Mouse (Mus musculus): Measurements from ENCODE around the gene Gm9945.

The Gm9945 gene

DNA sequence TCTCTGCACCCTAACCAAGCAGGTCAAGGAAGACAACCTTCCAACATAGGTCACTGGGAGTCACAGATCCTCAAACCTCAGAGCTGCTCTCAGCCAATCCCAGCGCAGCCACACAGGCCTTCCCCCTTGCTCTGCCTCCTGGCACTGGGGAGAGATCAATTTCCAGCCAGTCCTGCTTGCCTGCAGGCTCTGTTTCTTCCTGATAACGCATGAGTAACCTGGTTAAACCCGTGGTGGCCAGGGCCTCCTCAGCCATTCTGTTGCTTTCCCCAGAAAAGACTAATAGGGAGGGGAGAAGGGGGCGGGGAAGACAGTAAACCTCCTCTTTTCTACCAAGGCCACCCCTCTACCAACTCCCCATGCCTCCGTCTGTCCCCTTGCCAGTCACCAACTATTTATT lies 18.2 kb upstream of the Gm9945 start:
- DNase-seq (ENCODE audit: low read depth, low spot score) = no peak

DNA sequence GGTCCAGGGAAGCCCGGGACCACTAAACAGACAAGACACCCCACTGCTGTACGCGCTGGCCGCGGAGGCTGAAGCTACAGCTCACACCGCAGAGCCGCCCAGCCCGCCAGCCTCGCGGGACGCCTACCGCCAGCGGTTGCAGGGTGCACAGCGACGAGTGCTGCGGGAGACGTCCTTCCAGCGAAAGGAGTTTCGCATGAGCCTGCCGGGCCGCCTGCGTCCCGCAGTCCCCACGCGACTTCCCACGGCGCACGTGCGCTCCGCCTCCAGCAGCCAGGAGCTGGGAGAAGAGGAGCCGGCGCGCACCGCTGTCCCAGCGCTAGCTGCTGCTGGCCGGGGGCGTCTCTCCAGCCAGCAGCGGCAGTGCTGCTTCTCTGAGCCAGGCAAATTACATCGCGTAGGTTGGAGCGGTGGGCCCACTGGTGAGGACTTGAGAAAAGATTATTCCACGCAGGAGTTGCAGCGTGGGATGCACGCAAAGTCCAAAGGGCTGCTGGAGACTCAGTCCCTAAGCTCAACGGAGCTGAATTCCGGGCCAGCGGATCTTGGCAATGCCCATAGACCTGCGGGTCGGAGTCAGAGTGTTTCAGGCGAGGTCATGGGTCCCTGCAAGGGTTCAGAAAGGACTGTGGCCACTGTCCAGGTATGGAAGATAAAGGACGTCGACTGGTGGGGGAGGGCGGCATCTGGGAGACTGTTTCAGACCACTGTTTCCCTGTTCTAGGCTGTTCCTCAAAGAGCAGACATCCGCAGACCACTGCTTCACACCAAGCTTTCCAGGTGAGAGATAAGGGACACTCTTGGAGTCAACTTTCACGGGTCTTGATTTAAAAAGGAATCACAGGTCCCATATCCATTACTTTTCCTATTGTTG lies 16.2 kb upstream of the Gm9945 start:
- DNase-seq (ENCODE audit: low read depth, low spot score) = no peak

DNA sequence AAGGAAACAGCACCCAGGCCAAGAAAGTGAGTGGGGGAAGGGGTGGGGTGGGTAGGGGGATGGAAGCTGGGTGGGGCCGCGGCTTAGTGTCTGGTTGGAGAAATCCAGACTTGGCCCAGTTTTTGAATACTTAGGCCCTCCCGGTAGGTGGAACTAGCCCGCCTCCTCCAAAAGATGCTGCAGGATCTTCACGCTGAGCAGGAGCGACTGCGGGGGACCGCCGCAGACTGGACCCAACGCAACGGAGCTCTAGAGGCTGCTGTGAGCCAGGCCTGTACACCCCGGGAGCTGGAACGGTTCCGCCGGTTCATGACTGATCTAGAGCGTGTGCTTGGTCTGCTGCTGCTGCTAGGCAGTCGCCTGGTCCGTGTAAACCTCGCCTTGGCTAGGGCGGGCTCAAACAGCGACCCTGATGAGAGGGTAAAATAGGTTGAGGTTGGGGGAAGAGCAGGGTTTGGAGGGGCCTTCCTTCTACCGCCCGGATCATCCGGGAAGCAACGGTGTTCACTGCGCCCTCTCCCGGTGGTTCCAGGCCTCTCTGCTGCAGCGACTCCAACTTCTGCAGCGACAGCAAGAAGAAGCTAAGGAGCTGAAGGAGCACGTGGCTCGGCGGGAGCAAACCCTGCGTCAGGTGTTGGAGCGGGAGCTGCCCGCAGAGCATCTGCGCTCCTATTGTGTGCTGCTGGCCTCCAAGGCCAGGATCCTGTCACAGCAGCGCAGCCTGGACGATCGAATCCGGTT lies 13.6 kb upstream of the Gm9945 start:
- DNase-seq (ENCODE audit: low read depth, low spot score) = peak; percentile 41

DNA sequence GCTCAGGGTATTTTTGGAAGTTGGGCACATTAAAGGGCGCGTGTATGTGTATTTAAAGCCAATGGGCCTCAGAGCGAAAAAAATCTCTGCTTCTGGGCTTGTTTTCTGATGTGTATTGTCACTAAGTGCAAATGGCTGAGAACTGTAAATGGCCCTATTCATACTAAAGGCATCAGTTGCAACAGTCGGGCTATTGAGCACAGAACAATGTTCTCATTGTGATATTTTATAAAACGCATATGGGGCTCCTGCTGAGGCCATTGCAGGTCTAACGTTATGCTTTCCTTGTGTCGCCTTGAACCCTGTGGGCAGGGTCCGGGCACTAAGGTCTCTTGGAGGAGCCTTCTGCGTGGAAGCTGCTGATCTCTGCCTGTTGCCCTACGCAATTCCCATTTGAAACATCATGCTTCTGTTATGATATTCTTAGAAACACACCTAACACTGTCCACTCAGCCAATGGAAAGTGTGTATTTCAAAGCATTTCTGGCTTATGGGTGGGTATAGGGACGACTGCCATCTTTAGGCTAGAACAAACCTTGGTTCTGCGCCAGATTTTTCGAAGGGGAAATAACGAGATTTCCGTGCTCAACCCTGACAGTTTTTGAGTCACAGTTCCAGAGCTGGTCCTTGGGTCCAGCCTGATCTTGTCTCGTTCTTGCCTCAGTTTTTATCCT lies 10.5 kb upstream of the Gm9945 start:
- no peak for DNase-seq (ENCODE audit: low read depth, low spot score)

GRCm38 (mm10) chr11:53469968-53470695 lies 9.8 kb upstream of the Gm9945 start, which contains the start of gene Gm9837:
Gene Gm9837, minus strand, starts transcription at chr11:53470479.
- peak; percentile 83 for DNase-seq (ENCODE audit: low read depth, low spot score)

- no peak for DNase-seq (ENCODE audit: low read depth, low spot score)
Measured at GRCm38 (mm10) chr11:53472709-53473108, 7.3 kb upstream of the Gm9945 start.

DNA sequence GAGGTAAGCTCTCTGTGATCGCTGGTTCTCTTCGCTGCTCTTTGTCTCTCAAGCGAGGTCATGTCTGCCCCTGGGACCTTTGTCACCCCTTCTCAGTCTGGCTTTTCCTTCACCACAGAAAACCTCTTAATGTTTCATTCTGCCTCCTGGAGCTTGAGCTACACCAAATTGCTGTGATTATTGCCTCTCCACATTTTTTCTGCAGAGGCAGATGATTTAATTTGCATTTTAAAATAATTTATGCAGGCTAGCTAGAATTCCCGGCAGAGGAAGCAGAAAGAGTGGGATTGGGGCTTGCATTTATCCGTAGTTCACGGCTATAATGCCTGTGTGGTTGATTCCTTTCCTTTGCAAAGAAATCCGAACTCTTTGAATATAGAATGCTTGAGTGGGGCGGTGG lies 4.3 kb upstream of the Gm9945 start:
- no peak for DNase-seq (ENCODE audit: low read depth, low spot score)

- DNase-seq (ENCODE audit: low read depth, low spot score) = no peak
Measured at GRCm38 (mm10) chr11:53477833-53478232, 2.1 kb upstream of the Gm9945 start.

DNA sequence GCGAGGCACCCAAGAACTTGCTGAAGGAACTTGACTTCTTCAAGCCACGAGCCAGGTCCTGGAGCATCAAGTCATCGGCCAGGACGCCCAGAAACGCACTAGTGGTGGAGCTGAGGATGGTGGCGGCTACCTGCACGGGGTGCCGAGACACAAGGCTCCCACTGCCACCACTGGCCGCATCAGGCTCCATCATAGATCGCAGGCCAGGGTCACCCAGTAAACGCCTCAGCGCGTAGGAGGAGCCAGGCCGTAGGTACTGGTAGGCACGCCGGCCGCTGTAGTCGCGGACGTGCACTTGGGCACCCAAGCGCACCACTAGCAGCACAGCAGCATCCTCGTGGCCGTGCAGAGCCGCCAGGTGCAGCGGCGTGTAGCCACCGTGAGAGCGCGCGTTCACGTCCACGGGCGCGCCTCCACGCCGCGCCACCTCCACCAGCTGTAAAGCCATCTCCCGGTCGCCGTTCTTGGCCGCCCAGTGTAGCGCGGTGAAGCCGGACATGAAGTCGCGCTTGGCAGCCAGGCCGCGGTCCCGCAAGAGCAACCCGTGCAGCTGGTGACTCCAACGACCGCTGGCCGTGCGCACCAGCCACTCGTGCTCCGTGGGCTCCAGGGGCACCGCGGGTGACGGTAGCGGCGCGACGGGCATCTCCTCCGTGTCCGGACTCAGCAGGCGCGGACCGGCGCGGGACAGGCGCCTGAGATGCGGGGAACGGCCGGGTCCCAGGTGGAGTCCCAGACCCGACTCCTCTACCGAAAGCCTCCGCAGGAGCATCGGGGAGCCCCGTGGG lies 1.4 kb upstream of the Gm9945 start:
- DNase-seq (ENCODE audit: low read depth, low spot score) = no peak

DNA sequence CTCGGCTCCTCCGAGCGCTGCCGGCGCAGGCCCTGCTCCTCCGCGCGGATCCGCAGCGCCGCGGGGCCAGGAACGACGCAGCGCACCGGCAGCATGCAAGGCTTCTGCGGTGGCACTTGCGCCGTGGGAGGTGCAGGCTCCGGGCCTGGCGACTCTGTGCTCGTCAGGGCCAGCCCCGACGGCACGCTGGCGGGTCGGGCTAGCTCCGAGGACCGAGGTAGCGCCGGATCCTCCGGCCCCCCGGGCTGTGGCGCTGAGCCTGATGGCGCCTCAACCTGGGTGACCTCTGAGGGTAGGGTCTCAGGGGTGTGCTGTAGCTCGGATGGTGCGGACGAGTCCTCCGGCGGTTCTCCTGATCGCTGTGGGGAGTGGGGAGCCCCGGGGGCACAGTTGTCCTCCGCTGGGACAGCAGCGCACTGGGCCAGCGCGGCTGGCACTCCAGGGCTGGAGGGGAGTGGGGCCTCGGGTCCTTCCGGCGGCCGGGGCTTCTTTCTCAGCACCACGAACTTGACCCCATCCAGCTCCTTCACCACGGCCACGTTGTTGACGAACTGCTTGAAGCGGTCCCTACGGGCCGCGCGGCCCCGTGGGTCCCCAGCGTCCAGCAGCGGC lies 689 bp upstream of the Gm9945 start:
- DNase-seq (ENCODE audit: low read depth, low spot score) = peak; percentile 9

GRCm38 (mm10) chr11:53481088-53481730 lies 1.2 kb downstream of the Gm9945 start:
- no peak for DNase-seq (ENCODE audit: low read depth, low spot score)

DNA sequence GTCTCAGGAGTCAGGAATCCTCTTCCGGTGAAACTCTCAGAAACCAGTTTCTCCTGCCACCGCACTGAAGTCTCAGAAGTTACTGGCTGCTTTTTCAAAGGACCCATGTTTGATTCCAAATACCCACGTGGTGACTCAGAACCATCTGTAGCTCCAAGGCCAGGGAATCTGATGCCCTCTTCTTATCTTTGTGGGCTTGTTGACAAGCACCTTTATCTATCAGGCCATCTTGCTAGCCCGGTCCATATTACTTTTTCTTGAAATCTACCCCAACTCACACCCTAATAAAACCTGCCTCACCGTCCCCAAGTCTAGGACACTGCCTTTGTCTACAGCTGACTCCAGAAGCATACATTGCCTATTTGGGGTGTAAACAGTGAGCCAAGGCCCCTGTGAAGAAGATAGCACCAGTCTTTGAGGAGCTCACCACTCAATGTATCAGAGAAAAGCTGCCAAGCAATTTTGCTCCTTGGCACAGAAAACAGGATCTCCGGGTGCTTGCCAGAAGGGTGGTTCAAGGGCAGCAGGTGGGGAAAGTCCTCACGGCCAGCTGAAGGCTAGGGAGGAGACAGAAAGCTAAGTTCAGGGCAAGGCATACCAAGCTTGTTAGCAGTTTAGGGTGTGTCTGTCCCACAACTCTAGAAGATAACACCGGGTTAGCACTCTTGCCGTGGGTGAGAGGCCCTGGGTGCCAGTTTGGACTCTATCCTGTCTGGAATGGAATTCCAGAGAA lies 3.4 kb downstream of the Gm9945 start:
- no peak for DNase-seq (ENCODE audit: low read depth, low spot score)

DNA sequence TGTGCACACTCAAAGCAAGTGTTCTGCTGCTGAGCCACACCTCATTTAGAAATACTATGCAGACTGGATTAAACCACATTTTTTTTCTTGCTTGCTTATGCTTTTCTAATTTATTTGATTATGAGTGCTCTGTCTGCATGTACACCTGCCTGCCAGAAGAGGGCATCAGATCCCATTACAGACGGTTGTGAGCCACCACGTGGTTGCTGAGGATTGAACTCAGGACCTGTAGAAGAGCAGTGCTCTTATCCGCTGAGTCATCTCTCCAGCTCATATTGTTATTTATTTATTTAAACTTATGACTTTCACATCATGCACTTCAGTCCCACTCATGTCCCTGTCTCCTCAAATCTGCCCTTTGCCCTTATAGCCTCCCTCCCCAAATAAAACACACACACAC lies 5.8 kb downstream of the Gm9945 start:
- no peak for DNase-seq (ENCODE audit: low read depth, low spot score)

- no peak for DNase-seq (ENCODE audit: low read depth, low spot score)
Measured at GRCm38 (mm10) chr11:53486351-53486750, 6.4 kb downstream of the Gm9945 start.

DNA sequence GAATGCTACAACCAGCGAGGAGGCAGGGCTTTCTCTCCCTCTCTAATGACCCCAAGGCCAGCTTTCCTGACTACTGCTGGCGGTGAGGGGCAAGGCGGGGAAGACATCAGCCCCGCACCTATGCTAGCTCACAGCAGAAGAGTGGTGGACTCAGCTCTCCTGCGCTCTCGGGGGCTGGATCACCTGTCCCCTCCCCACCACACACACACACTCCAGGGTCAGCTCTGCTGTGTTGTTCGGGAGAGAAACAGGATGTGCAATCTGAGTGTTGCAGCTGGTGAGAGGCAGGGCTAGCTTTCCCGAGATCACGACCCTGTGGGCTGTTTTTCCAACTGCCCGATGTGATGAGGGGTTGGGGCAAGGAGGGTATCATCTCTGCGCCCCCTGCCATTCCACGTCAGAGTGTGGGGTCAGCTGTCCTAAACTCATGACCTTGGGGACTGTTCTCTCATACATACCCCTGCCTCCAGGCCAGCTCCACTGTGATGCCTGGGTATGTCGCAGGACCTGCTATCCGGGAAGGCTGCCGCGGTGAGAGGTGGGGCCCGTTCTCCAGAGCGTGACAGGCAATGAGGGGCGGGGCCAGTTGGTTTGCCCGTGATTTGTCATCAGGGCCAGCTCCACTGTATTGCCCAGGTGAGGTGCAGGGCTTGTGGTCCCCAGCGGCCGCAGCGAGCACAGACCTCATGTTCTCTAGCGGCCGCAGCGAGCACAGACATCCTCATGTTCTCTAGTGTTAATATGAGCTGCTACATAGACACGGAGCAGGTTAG lies 7.0 kb downstream of the Gm9945 start:
- DNase-seq (ENCODE audit: low read depth, low spot score) = peak; percentile 16

GRCm38 (mm10) chr11:53489007-53489406 lies 9.0 kb downstream of the Gm9945 start:
- DNase-seq (ENCODE audit: low read depth, low spot score) = no peak

DNA sequence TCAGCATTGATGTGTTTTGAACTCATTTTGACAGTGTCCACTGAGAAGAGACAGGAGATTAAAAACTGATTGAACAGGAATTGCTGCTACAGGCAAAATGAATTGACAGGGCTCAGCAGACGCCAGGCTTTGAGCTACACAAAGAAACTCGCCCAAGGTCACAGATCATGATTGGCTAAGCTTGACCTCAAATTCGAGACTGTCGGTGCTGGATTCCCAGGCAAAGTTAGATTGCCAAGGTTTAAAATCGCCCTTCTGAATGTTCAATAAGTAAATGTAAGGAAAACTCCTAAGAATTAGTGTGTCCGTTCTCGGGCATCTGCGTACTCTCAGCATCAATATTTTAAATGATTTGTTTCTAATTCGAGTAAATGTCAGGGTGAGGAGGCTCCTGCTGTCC lies 9.5 kb downstream of the Gm9945 start:
- no peak for DNase-seq (ENCODE audit: low read depth, low spot score)

DNA sequence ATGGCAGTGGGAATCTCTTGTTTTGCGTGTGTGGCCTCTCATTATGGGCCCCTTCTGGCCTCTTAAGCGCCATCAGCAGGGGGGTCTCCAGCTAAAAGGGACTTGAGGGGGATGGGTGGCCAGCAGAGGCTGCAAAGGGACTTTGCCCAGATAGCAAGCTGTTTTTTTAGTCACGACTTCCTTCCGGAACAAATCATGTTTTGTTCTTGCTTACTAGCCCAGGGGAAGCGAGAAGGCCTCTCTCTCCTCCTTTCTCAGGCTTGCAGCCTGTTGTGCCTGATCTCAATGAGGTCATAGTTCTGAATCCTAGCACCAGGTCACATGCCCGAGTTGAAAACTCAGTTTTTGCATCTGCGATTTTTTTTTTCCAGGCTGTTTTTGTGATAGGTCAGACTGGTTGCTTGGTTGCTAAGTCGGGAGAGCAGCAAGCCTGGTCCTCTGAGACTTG lies 12.0 kb downstream of the Gm9945 start:
- DNase-seq (ENCODE audit: low read depth, low spot score) = no peak

Data from CD4-positive helper T cell, adult 2 months (primary cell).